In genomic region chr5:142788279-142788678, GRCm38 (mm10) we compare ENCODE assay signal across 23 mouse cellular contexts. TPM values are rescaled to one million over a fixed set of nuclear protein-coding genes. Genes with fewer than 3 reads are reported as not detected.
DNase-seq lines count a peak whose midpoint lies in the region; ATAC-seq and TF ChIP-seq lines count a peak whose summit lies in the region.
"Had no signal": no experiment of that assay in that cellular context is flagged by ENCODE, and none has a peak within 500 bp of the region (broad histone marks: within the 10 kb centered on the region; RNA-seq: fewer than 3 reads in every experiment).

No protein-coding gene starts in this region.

- H3K9me3 ChIP-seq in lung, postnatal 0 days (ENCODE audit: low read length): no peaks in the 10 kb centered on the region
- H3K9me3 ChIP-seq: hindbrain, embryonic 15.5 days; limb, embryonic 15.5 days; liver, embryonic 15.5 days; neural tube, embryonic 15.5 days; stomach, embryonic 15.5 days had no signal

- no peak for TF ChIP-seq CTCF in lung, postnatal 0 days (IDR thresholded peaks at IDR 0.05)

- no peak overlapping the region for H3K9ac ChIP-seq in lung, postnatal 0 days (replicated peaks; ENCODE audit: low read depth)
- H3K9ac ChIP-seq: forebrain, embryonic 12.5 days; hindbrain, embryonic 15.5 days; limb, embryonic 15.5 days; liver, embryonic 15.5 days; neural tube, embryonic 15.5 days; stomach, embryonic 15.5 days had no signal

- H3K27me3 ChIP-seq in lung, postnatal 0 days (replicated peaks; ENCODE audit: insufficient read depth, low read length): no peaks in the 10 kb centered on the region
- H3K27me3 ChIP-seq: forebrain, embryonic 12.5 days; hindbrain, embryonic 15.5 days; limb, embryonic 15.5 days; liver, embryonic 15.5 days; neural tube, embryonic 15.5 days; stomach, embryonic 15.5 days had no signal

- H3K27ac ChIP-seq in lung, postnatal 0 days (ENCODE audit: low read length): no peak overlapping the region
- H3K27ac ChIP-seq: forebrain, embryonic 12.5 days; heart, adult 2 months; hindbrain, embryonic 15.5 days; limb, embryonic 15.5 days; liver, embryonic 15.5 days; midbrain, embryonic 10.5 days; neural tube, embryonic 15.5 days; stomach, embryonic 15.5 days had no signal

- no peak overlapping the region for H3K4me2 ChIP-seq in lung, postnatal 0 days (replicated peaks; ENCODE audit: low read depth, low read length)
- H3K4me2 ChIP-seq: forebrain, embryonic 12.5 days; hindbrain, embryonic 15.5 days; limb, embryonic 15.5 days; liver, embryonic 15.5 days; neural tube, embryonic 15.5 days; stomach, embryonic 15.5 days had no signal

- H3K4me1 ChIP-seq in lung, postnatal 0 days (ENCODE audit: insufficient read depth, low read depth, low read length): no peaks in the 10 kb centered on the region

- no peak for ATAC-seq in lung, postnatal 0 days
- ATAC-seq: activated CD4-positive, CD25-positive, alpha-beta regulatory T cell, adult 4 months; CD4-positive, CD25-positive, alpha-beta regulatory T cell, adult 4 months; intestine, embryonic 16.5 days had no signal

- 92% methylated on average over 18 of the region's 23 CpGs for WGBS in lung, postnatal 0 days

- peaks cover 23% of the 10 kb centered on the region for H3K36me3 ChIP-seq in lung, postnatal 0 days (ENCODE audit: insufficient read depth, low read length)

- TF ChIP-seq EP300 in lung, postnatal 0 days (IDR thresholded peaks at IDR 0.05): no peak

- H3K4me3 ChIP-seq in lung, postnatal 0 days (ENCODE audit: low read depth, low read length): no peak overlapping the region
- H3K4me3 ChIP-seq: forebrain, embryonic 12.5 days; heart, adult 2 months; hindbrain, embryonic 15.5 days; limb, embryonic 15.5 days; liver, embryonic 15.5 days; midbrain, embryonic 10.5 days; neural tube, embryonic 15.5 days; stomach, embryonic 15.5 days had no signal

- DNase-seq in cerebellum, postnatal 10 days: peak; percentile 42 to 47
- DNase-seq in cerebellum, postnatal 4 days (ENCODE audit: low spot score in 2 of 2): no peak
- peak; percentile 54 for DNase-seq in kidney, adult 18-20 months
- DNase-seq in kidney, postnatal 4 days: no peak
- DNase-seq in kidney, adult 9 months: peak; percentile 62
- peak; percentile 53 to 76 for DNase-seq in kidney, postnatal 25 days
- no peak for DNase-seq in lung, postnatal 0 days (ENCODE audit: low spot score)
- no peak for DNase-seq in testis, postnatal 14 days (ENCODE audit: low spot score)
- DNase-seq: adrenal gland, postnatal 10 days; gastrocnemius, postnatal 36 days; heart, adult 2 months; layer of hippocampus, adult 9-11 months; thymus, adult 18-20 months had no signal

RNA-seq across cellular contexts. Expression of gene Tnrc18, which starts 29.2 kb away (rescaled TPM):
- polyA plus RNA-seq in lung, postnatal 0 days (2015; fragmentation: Nextera tagmentation; extraction: Ambion mirVana): 16.6 and 24.9 TPM in 2 replicates

Comparison
In these comparisons a context has a peak if more than half of its experiments do, and no peak if none do; other contexts are left out.
1. DNase-seq: peak in cerebellum, postnatal 10 days (2 of 2), kidney, adult 18-20 months (single experiment), kidney, adult 9 months (single experiment) and kidney, postnatal 25 days (2 of 2); none in cerebellum, postnatal 4 days (0 of 2), kidney, postnatal 4 days (0 of 2), lung, postnatal 0 days (single experiment) and testis, postnatal 14 days (single experiment).